Mouse (Mus musculus): ENCODE measurements around the gene Col18a1. TPM values are rescaled to one million over a fixed set of nuclear protein-coding genes. Genes with fewer than 3 reads are reported as not detected.

Col18a1 gene
- polyA plus RNA-seq, 1 experiment from 2014 or later: 86.5 TPM

- Histone ChIP-seq H3K4me2 (replicated peaks) (no peak overlapping the region), H3K4me3 (replicated peaks) (no peak overlapping the region), H3K27me3 (no peaks in the 10 kb centered on the region), H3K9me3 (replicated peaks) (no peaks in the 10 kb centered on the region), H3K4me1 (peaks cover 8% of the 10 kb centered on the region; the same call in 1 of the 2 replicates), H3K9ac (no peak overlapping the region), H3K27ac (replicated peaks) (no peak overlapping the region), H3K36me3 (no peaks in the 10 kb centered on the region)
- WGBS: 12% methylated on average over 3 of the region's 3 CpGs
- ATAC-seq (ENCODE audit: insufficient number of reproducible peaks, low FRiP score, low TSS enrichment, low read depth): no peak
These were observed 83.9 kb downstream of the Col18a1 start for GRCm38 (mm10) chr10:77082453-77082852.

DNA sequence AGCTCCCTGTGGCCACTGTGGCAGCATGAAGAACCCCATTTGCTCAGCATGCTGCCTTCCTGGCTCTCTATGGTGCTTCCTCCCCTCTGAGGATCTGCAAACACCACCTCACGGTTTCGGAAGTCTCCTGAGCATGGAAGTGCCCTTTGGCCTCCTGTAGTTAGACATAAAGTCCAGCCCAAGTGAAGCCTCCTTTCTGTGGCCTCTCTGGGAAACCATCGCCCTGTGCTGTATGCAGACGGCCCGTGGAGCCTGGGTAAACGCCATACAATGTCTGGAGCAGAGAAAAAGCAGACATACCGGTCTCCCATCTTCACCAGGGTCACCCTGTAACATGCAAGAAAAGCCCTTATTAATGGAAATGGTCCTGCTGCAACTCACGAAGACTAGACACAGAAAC is 87.4 kb downstream of the Col18a1 start:
- WGBS: 77% methylated on average over 8 of the region's 8 CpGs
- no peaks in the 10 kb centered on the region for H3K9me3 ChIP-seq (replicated peaks)
- H3K27me3 ChIP-seq: no peaks in the 10 kb centered on the region
- H3K27ac ChIP-seq (replicated peaks): no peak overlapping the region
- H3K9ac ChIP-seq: no peak overlapping the region
- no peak overlapping the region for H3K4me3 ChIP-seq (replicated peaks)
- peaks cover 8% of the 10 kb centered on the region; the same call in 1 of the 2 replicates for H3K4me1 ChIP-seq
- no peaks in the 10 kb centered on the region for H3K36me3 ChIP-seq
- H3K4me2 ChIP-seq (replicated peaks): no peak overlapping the region
- no peak for ATAC-seq (ENCODE audit: insufficient number of reproducible peaks, low FRiP score, low TSS enrichment, low read depth)

DNA sequence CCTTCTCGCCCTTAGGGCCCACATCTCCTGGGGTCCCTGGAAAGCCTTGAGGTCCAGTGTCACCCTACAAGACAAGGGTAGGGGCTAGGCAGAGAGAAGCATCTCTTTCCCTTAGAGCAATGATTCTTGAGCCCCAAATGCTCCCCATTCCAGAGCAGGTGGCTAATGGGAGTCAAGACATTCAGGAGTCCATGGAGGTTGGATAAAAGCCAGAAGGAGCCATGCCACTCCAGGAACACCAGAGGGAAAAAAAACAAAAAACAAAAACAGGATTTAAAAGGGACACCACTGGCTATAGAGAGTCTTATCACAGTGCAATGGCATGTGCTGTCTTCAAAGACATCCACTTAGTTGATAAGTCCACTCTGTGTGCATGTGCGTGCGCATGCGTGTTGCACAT is 87.9 kb downstream of the Col18a1 start:
- H3K36me3 ChIP-seq: no peaks in the 10 kb centered on the region
- WGBS: 88% methylated on average over 4 of the region's 4 CpGs
- no peak overlapping the region for H3K9ac ChIP-seq
- no peak overlapping the region for H3K4me3 ChIP-seq (replicated peaks)
- H3K9me3 ChIP-seq (replicated peaks): no peaks in the 10 kb centered on the region
- H3K27ac ChIP-seq (replicated peaks): no peak overlapping the region
- peaks cover 8% of the 10 kb centered on the region; the same call in 1 of the 2 replicates for H3K4me1 ChIP-seq
- H3K27me3 ChIP-seq: no peaks in the 10 kb centered on the region
- H3K4me2 ChIP-seq (replicated peaks): no peak overlapping the region
- no peak for ATAC-seq (ENCODE audit: insufficient number of reproducible peaks, low FRiP score, low TSS enrichment, low read depth)

DNA sequence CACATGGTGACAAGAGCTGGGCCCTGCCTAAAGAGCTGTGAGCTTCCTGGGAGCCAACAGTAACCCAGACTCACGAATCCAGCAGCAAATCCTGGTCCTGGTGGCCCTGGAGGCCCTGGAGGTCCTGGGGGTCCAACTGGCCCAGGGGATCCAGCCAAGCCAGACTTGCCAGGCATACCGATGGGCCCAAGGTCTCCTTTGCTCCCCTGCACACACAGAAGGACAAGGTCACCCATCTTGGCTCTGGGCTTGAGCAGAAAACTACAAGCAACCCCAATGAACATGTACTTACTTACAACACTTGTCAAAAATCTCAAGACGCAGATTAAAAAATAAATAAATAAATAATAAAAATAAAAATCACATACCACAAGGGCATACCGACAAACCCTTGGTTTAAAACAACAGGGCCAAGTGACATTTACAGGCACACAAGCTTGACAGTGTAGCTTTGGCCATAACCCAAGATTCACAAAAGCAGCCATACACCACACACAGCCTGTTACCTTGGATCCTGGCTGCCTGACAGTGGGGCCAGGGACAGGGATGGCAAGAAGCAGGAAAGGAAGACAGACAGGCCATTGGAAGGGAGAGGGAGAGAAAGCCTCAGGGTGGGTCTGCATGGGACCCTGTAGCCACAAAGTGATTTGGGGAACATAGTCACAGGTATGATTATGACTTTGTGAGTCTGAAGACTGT is 91.9 kb downstream of the Col18a1 start:
- Histone ChIP-seq H3K4me2 (replicated peaks) (no peak overlapping the region), H3K9me3 (replicated peaks) (no peaks in the 10 kb centered on the region), H3K4me1 (no peaks in the 10 kb centered on the region), H3K9ac (no peak overlapping the region), H3K36me3 (0 out of 2 replicates have a peak, but pooled peaks cover 2% of the 10 kb centered on the region), H3K27me3 (no peaks in the 10 kb centered on the region), H3K4me3 (replicated peaks) (no peak overlapping the region), H3K27ac (replicated peaks) (no peak overlapping the region)
- ATAC-seq (ENCODE audit: insufficient number of reproducible peaks, low FRiP score, low TSS enrichment, low read depth): no peak
- WGBS: 86% methylated on average over 4 of the region's 4 CpGs

DNA sequence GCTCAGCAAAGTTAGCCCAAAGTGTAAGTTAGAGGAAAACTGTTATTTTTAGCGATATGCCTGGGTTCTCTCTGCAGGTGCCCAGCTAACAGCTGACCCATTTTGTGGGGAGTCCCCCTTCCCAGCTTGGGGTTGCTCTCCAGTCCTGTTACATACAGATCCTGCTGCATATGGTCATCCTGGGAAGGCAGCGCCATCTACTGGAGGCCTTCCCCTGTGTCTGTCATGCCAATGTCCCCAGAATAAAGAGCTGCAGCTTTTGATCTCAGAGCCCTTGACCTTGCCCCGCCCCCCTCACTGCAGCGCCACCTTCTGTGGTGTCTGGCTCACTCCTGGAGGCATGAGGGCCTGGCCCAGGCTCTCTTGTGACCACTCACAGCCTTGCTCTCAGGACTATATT is 96.3 kb downstream of the Col18a1 start:
- H3K4me1 ChIP-seq: no peaks in the 10 kb centered on the region
- H3K4me2 ChIP-seq (replicated peaks): no peak overlapping the region
- ATAC-seq (ENCODE audit: insufficient number of reproducible peaks, low FRiP score, low TSS enrichment, low read depth): no peak
- WGBS: 43% methylated on average over 4 of the region's 4 CpGs
- H3K9ac ChIP-seq: no peak overlapping the region
- H3K36me3 ChIP-seq: 0 out of 2 replicates have a peak, but pooled peaks cover 3% of the 10 kb centered on the region
- H3K27me3 ChIP-seq: no peaks in the 10 kb centered on the region
- H3K9me3 ChIP-seq (replicated peaks): no peaks in the 10 kb centered on the region
- H3K4me3 ChIP-seq (replicated peaks): no peak overlapping the region
- H3K27ac ChIP-seq (replicated peaks): no peak overlapping the region

DNA sequence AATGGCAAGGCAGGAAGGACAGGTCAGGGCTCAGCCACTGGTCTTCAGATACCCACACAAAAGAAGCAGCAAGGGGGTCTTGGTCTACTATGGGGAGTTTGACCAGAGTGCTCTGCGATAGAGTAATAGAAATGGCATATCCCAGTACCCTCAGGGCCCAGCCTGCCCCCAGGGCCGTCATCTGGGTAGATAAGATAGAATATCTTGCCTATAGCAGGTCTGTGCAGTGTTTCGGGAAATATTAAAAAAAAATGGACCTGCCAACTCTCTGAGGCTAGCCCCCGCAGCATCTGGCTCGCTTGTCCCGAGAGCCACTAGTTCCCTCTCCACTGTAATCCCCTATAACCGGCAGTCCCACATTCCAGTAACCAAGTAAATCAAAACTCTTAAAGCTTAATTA is 97.9 kb downstream of the Col18a1 start:
- Histone ChIP-seq H3K27me3 (no peaks in the 10 kb centered on the region), H3K36me3 (0 out of 2 replicates have a peak, but pooled peaks cover 3% of the 10 kb centered on the region), H3K9me3 (replicated peaks) (no peaks in the 10 kb centered on the region), H3K9ac (no peak overlapping the region), H3K4me1 (no peaks in the 10 kb centered on the region), H3K27ac (replicated peaks) (no peak overlapping the region), H3K4me2 (replicated peaks) (no peak overlapping the region), H3K4me3 (replicated peaks) (no peak overlapping the region)
- ATAC-seq (ENCODE audit: insufficient number of reproducible peaks, low FRiP score, low TSS enrichment, low read depth): no peak
- WGBS: 79% methylated on average over 7 of the region's 7 CpGs

- Histone ChIP-seq H3K9me3 (replicated peaks) (no peaks in the 10 kb centered on the region), H3K4me1 (no peaks in the 10 kb centered on the region), H3K27ac (replicated peaks) (no peak overlapping the region), H3K36me3 (0 out of 2 replicates have a peak, but pooled peaks cover 3% of the 10 kb centered on the region), H3K4me3 (replicated peaks) (no peak overlapping the region), H3K27me3 (no peaks in the 10 kb centered on the region), H3K4me2 (replicated peaks) (no peak overlapping the region), H3K9ac (no peak overlapping the region)
- ATAC-seq (ENCODE audit: insufficient number of reproducible peaks, low FRiP score, low TSS enrichment, low read depth): no peak
These were observed 101.7 kb downstream of the Col18a1 start for GRCm38 (mm10) chr10:77064659-77065058.

GRCm38 (mm10) chr10:77064239-77064638 is 102.1 kb downstream of the Col18a1 start:
- no peak for ATAC-seq (ENCODE audit: insufficient number of reproducible peaks, low FRiP score, low TSS enrichment, low read depth)
- H3K36me3 ChIP-seq: no peaks in the 10 kb centered on the region
- H3K9ac ChIP-seq: no peak overlapping the region
- no peak overlapping the region for H3K4me3 ChIP-seq (replicated peaks)
- no peaks in the 10 kb centered on the region for H3K4me1 ChIP-seq
- 88% methylated on average over 3 of the region's 3 CpGs for WGBS
- H3K9me3 ChIP-seq (replicated peaks): no peaks in the 10 kb centered on the region
- no peak overlapping the region for H3K4me2 ChIP-seq (replicated peaks)
- H3K27ac ChIP-seq (replicated peaks): no peak overlapping the region
- H3K27me3 ChIP-seq: no peaks in the 10 kb centered on the region

- H3K36me3 ChIP-seq: no peaks in the 10 kb centered on the region
- no peaks in the 10 kb centered on the region for H3K4me1 ChIP-seq
- no peak overlapping the region for H3K9ac ChIP-seq
- no peak overlapping the region for H3K4me3 ChIP-seq (replicated peaks)
- no peaks in the 10 kb centered on the region for H3K27me3 ChIP-seq
- 81% methylated on average over 11 of the region's 11 CpGs for WGBS
- no peak for ATAC-seq (ENCODE audit: insufficient number of reproducible peaks, low FRiP score, low TSS enrichment, low read depth)
- no peak overlapping the region for H3K27ac ChIP-seq (replicated peaks)
- no peak overlapping the region for H3K4me2 ChIP-seq (replicated peaks)
- H3K9me3 ChIP-seq (replicated peaks): no peaks in the 10 kb centered on the region
These were observed 103.8 kb downstream of the Col18a1 start for GRCm38 (mm10) chr10:77062393-77063010.

GRCm38 (mm10) chr10:77061426-77061825 is 104.9 kb downstream of the Col18a1 start:
- H3K9me3 ChIP-seq (replicated peaks): no peaks in the 10 kb centered on the region
- no peaks in the 10 kb centered on the region for H3K36me3 ChIP-seq
- no peak for ATAC-seq (ENCODE audit: insufficient number of reproducible peaks, low FRiP score, low TSS enrichment, low read depth)
- 62% methylated on average over 3 of the region's 3 CpGs for WGBS
- no peak overlapping the region for H3K9ac ChIP-seq
- H3K27ac ChIP-seq (replicated peaks): no peak overlapping the region
- H3K27me3 ChIP-seq: no peaks in the 10 kb centered on the region
- no peak overlapping the region for H3K4me2 ChIP-seq (replicated peaks)
- H3K4me1 ChIP-seq: no peaks in the 10 kb centered on the region
- H3K4me3 ChIP-seq (replicated peaks): no peak overlapping the region

GRCm38 (mm10) chr10:77056768-77057167 is 109.6 kb downstream of the Col18a1 start:
- H3K4me1 ChIP-seq: no peaks in the 10 kb centered on the region
- WGBS: 70% methylated on average over 10 of the region's 10 CpGs
- no peak overlapping the region for H3K9ac ChIP-seq

DNA sequence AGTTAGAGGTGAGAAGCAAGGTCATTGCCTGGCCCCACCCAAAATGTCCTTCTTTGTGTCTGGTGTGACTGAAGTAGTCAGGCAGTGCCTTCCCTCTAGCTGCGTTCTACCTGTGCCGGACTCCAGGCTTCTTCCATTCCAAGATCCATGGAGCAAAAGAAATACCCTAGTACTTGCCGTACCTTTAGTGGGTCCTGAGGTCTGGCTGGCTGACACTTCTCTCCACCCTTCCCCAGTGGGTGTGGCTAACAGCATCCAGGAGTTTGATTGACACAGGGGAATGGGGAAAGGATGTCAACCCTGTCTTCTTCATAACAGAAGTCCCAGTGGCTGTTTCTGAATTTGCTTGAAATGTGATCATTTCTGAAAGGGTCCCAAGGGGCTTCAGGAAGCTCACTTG is 117.7 kb downstream of the Col18a1 start:
- Histone ChIP-seq H3K36me3 (peaks cover 66% of the 10 kb centered on the region), H3K4me3 (replicated peaks) (no peak overlapping the region), H3K4me1 (no peaks in the 10 kb centered on the region), H3K27ac (replicated peaks) (no peak overlapping the region), H3K4me2 (replicated peaks) (no peak overlapping the region), H3K9ac (no peak overlapping the region), H3K27me3 (no peaks in the 10 kb centered on the region), H3K9me3 (replicated peaks) (no peaks in the 10 kb centered on the region)
- WGBS: 90% methylated on average over 3 of the region's 3 CpGs
- ATAC-seq (ENCODE audit: insufficient number of reproducible peaks, low FRiP score, low TSS enrichment, low read depth): no peak

More at GRCm38 (mm10) chr10:77056768-77057167, 109.6 kb downstream of the Col18a1 start:
- Histone ChIP-seq H3K27me3 (no peaks in the 10 kb centered on the region), H3K4me2 (replicated peaks) (no peak overlapping the region), H3K27ac (replicated peaks) (no peak overlapping the region), H3K36me3 (peaks cover 8% of the 10 kb centered on the region), H3K9me3 (replicated peaks) (no peaks in the 10 kb centered on the region), H3K4me3 (replicated peaks) (no peak overlapping the region)
- no peak for ATAC-seq (ENCODE audit: insufficient number of reproducible peaks, low FRiP score, low TSS enrichment, low read depth)
